Mouse (Mus musculus): ENCODE results near the gene Tex12.

Gene Tex12

GRCm38 (mm10) chr9:50561918-50562360 lies 814 bp upstream of the Tex12 start:
- no peak for DNase-seq (ENCODE audit: low read depth, low spot score)

- DNase-seq (ENCODE audit: low read depth, low spot score) = no peak
Observed at GRCm38 (mm10) chr9:50555094-50555446, 6.1 kb downstream of the Tex12 start, which contains the start of gene Bco2. Bco2 (minus strand) TSS chr9:50555181.

- DNase-seq (ENCODE audit: low read depth, low spot score) = no peak
Observed at GRCm38 (mm10) chr9:50554241-50555093, 6.7 kb downstream of the Tex12 start, which contains the start of gene Il18. Il18 (plus strand) TSS chr9:50554827.

GRCm38 (mm10) chr9:50553547-50553946 lies 7.6 kb downstream of the Tex12 start:
- no peak for DNase-seq (ENCODE audit: low read depth, low spot score)

GRCm38 (mm10) chr9:50552206-50552605 lies 8.9 kb downstream of the Tex12 start:
- no peak for DNase-seq (ENCODE audit: low read depth, low spot score)

GRCm38 (mm10) chr9:50548936-50549335 lies 12.2 kb downstream of the Tex12 start:
- no peak for DNase-seq (ENCODE audit: low read depth, low spot score)

- no peak for DNase-seq (ENCODE audit: low read depth, low spot score)
Observed at GRCm38 (mm10) chr9:50547859-50548478, 13.2 kb downstream of the Tex12 start.

GRCm38 (mm10) chr9:50542401-50542800 lies 18.7 kb downstream of the Tex12 start:
- DNase-seq (ENCODE audit: low read depth, low spot score) = no peak

- DNase-seq (ENCODE audit: low read depth, low spot score) = no peak
Observed at GRCm38 (mm10) chr9:50540170-50540569, 21.0 kb downstream of the Tex12 start.

GRCm38 (mm10) chr9:50537295-50537694 lies 23.8 kb downstream of the Tex12 start:
- no peak for DNase-seq (ENCODE audit: low read depth, low spot score)

- DNase-seq (ENCODE audit: low read depth, low spot score) = no peak
Observed at GRCm38 (mm10) chr9:50536603-50537135, 24.5 kb downstream of the Tex12 start.

GRCm38 (mm10) chr9:50535930-50536329 lies 25.2 kb downstream of the Tex12 start:
- DNase-seq (ENCODE audit: low read depth, low spot score) = no peak

GRCm38 (mm10) chr9:50533791-50534190 lies 27.3 kb downstream of the Tex12 start:
- DNase-seq (ENCODE audit: low read depth, low spot score) = no peak

GRCm38 (mm10) chr9:50533328-50533727 lies 27.8 kb downstream of the Tex12 start:
- no peak for DNase-seq (ENCODE audit: low read depth, low spot score)

- DNase-seq (ENCODE audit: low read depth, low spot score) = no peak
Observed at GRCm38 (mm10) chr9:50530890-50531289, 30.2 kb downstream of the Tex12 start.

- DNase-seq (ENCODE audit: low read depth, low spot score) = peak; percentile 94
Observed at GRCm38 (mm10) chr9:50528293-50528892, 32.7 kb downstream of the Tex12 start, which contains the start of gene Pts. Pts (minus strand) TSS chr9:50528724.

GRCm38 (mm10) chr9:50527860-50528259 lies 33.3 kb downstream of the Tex12 start:
- DNase-seq (ENCODE audit: low read depth, low spot score) = no peak

- no peak for DNase-seq (ENCODE audit: low read depth, low spot score)
Observed at GRCm38 (mm10) chr9:50525585-50525984, 35.5 kb downstream of the Tex12 start.

GRCm38 (mm10) chr9:50524936-50525335 lies 36.2 kb downstream of the Tex12 start:
- DNase-seq (ENCODE audit: low read depth, low spot score) = no peak

- no peak for DNase-seq (ENCODE audit: low read depth, low spot score)
Observed at GRCm38 (mm10) chr9:50522574-50522973, 38.6 kb downstream of the Tex12 start.

- DNase-seq (ENCODE audit: low read depth, low spot score) = no peak
Observed at GRCm38 (mm10) chr9:50521562-50521961, 39.6 kb downstream of the Tex12 start.

GRCm38 (mm10) chr9:50520748-50521147 lies 40.4 kb downstream of the Tex12 start:
- no peak for DNase-seq (ENCODE audit: low read depth, low spot score)

All from c-Kit-negative CD71-positive TER-119-positive erythroid progenitor cells, embryonic 14.5 days (primary cell).